Mouse (Mus musculus) limb, embryonic 11.5 days (tissue): ENCODE measurements around the gene Lix1l. TPM values are rescaled to one million over a fixed set of nuclear protein-coding genes. Genes with fewer than 3 reads are reported as not detected.

Experiments
- ATAC-seq: fragments of 200-750 bp; cut with Nextera tagmentation; 2 replicates; pipeline ENCODE4 v1.8.0; 2017; ENCODE audit warnings: low read depth; ENCODE audit not compliant: insufficient number of reproducible peaks, low FRiP score, low TSS enrichment
- DNase-seq: peaks from one replicate; pipeline ENCODE4 v3.0.0-alpha.2; 2015; ENCODE audit warnings: low spot score
- H3K27ac ChIP-seq: fragments of 300-500 bp; sonication (generic); replicated peaks from 2 replicates; pipeline ENCODE4 v1.5.1; 2014; ENCODE audit warnings: low read depth, mild to moderate bottlenecking, low read length
- H3K27me3 ChIP-seq: fragments of 300-500 bp; sonication (generic); 2 replicates; pipeline ENCODE4 v1.6.1; 2014; ENCODE audit warnings: mild to moderate bottlenecking, low read length, mixed read lengths; ENCODE audit not compliant: control insufficient read depth, insufficient read depth
- H3K36me3 ChIP-seq: fragments of 300-500 bp; sonication (generic); 2 replicates; pipeline ENCODE4 v1.6.1; 2014; ENCODE audit warnings: mild to moderate bottlenecking, low read length, moderate library complexity, mixed read lengths; ENCODE audit not compliant: control insufficient read depth, insufficient read depth
- H3K4me1 ChIP-seq: fragments of 300-500 bp; sonication (generic); 2 replicates; pipeline ENCODE4 v1.6.1; 2014; ENCODE audit warnings: low read length, mixed read lengths; ENCODE audit not compliant: control insufficient read depth, insufficient read depth
- H3K4me2 ChIP-seq: fragments of 300-500 bp; sonication (generic); 2 replicates; pipeline ENCODE4 v1.6.1; 2014; ENCODE audit warnings: low read depth, mild to moderate bottlenecking, moderate library complexity; ENCODE audit not compliant: severe bottlenecking
- H3K4me3 ChIP-seq: fragments of 300-500 bp; sonication (generic); 2 replicates; pipeline ENCODE4 v1.5.1; 2014; ENCODE audit warnings: low read depth, low read length
- H3K9ac ChIP-seq: fragments of 300-500 bp; sonication (generic); 2 replicates; pipeline ENCODE4 v1.6.1; 2014; ENCODE audit warnings: mild to moderate bottlenecking, low read length
- H3K9me3 ChIP-seq: fragments of 300-500 bp; sonication (generic); 2 replicates; pipeline ENCODE4 v1.6.1; 2016; ENCODE audit warnings: low read length; ENCODE audit not compliant: control insufficient read depth
- WGBS: fragments of 180-500 bp; shearing (Covaris S2); extraction: QIAGEN DNeasy Blood & Tissue Kit; methylation state at CpG from one replicate; pipeline ENCODE4 v1.1.7; 2014; 5-methylcytosine and 5-hydroxymethylcytosine counted together
- polyA plus RNA-seq: library from polyadenylated mRNA; unstranded; fragments of >200 nt; fragmentation: Nextera tagmentation; extraction: Ambion mirVana; gene quantifications from 2 replicates; pipeline ENCODE4 v1.2.1, GENCODE M21; 2014

The Lix1l gene
- polyA plus RNA-seq, 1 experiment from 2014 or later = 5.7 TPM

DNA sequence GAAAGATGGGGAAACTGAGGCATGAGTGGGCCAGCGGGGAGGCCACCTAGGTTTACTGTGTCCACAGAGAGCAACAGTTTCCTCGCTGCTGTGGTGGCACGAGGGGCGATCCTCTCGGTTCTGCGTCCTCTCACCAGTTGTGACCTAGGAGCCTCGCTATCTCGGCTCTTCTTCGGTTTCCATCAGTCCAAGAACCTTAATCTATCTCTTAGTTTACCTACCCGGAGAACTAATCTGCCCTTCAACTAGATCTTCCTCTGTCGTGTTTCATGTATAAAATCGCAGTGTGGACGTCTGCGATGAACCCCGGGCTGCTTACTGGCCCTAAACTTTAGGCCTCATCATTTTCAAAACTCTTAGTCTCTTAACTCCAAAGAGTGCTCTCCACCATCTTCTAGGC is 35.0 kb downstream of the Lix1l start:
- no peak for DNase-seq
- H3K27me3 ChIP-seq = no peaks in the 10 kb centered on the region
- peaks cover 2% of the 10 kb centered on the region; the same call in 1 of the 2 replicates for H3K9me3 ChIP-seq
- H3K4me2 ChIP-seq = peak overlapping the region; percentile 81
- H3K27ac ChIP-seq = peak overlapping the region; percentile 73; the same call in 1 of the 2 replicates
- H3K4me1 ChIP-seq = peaks cover 6% of the 10 kb centered on the region; the same call in 1 of the 2 replicates
- H3K36me3 ChIP-seq = peaks cover 13% of the 10 kb centered on the region; the same call in 1 of the 2 replicates
- H3K9ac ChIP-seq = peak overlapping the region; percentile 95
- no peak for ATAC-seq
- peak overlapping the region; percentile 95 for H3K4me3 ChIP-seq
- 11% methylated on average over 15 of the region's 15 CpGs for WGBS

DNA sequence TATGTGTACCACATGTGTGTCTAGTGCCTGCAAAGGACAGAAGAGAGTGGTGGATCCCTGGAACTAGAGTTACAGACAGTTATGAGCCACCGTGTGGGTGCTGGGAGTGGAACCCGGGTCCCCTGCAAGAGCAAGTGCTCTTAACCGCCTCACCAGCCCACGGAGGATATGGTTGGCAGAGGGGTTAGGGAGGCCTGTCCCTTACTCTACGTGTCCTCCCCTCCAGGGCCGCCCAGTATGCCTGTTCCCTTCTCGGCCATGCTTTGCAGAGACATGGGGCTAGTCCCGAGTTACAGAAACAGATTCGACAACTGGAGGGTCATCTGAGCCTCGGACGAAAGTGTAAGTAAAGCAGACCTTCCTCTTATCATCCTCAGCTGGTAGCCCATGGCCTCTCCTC is 35.5 kb downstream of the Lix1l start:
- H3K9me3 ChIP-seq = peaks cover 2% of the 10 kb centered on the region; the same call in 1 of the 2 replicates
- 69% methylated on average over 11 of the region's 11 CpGs for WGBS
- peak overlapping the region; percentile 81 for H3K4me2 ChIP-seq
- DNase-seq (peak; percentile 22), ATAC-seq (no peak)
- no peak overlapping the region; the same call in 1 of the 2 replicates for H3K27ac ChIP-seq
- no peaks in the 10 kb centered on the region for H3K27me3 ChIP-seq
- peak overlapping the region; percentile 95 for H3K4me3 ChIP-seq
- peaks cover 13% of the 10 kb centered on the region; the same call in 1 of the 2 replicates for H3K36me3 ChIP-seq
- H3K4me1 ChIP-seq = 0 out of 2 replicates have a peak, but pooled peaks cover 3% of the 10 kb centered on the region
- peak overlapping the region; percentile 95; the same call in 1 of the 2 replicates for H3K9ac ChIP-seq

DNA sequence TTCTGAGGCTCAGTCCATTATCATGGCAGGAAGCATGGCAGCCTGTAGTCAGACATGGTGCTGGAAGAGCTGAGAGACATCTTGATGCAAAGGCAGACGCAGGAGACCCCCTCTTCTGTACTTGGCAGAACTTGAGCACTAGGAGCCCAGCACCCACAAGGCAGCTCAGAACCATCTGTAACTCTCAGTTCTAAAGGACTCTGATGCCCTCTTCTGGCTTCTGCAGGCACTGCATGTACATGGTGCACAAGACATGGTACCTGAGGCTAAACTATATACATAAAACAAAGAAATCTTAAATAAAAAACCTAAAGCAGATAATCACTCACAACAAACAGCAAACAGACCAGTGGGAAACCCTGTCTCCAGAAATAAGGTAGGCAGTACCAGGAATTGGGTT is 38.3 kb downstream of the Lix1l start:
- DNase-seq (peak; percentile 71), ATAC-seq (no peak)
- Histone ChIP-seq H3K4me2 (no peak overlapping the region), H3K27me3 (no peaks in the 10 kb centered on the region), H3K27ac (no peak overlapping the region), H3K36me3 (peaks cover 6% of the 10 kb centered on the region; the same call in 1 of the 2 replicates), H3K9me3 (no peaks in the 10 kb centered on the region), H3K9ac (no peak overlapping the region), H3K4me1 (0 out of 2 replicates have a peak, but pooled peaks cover 3% of the 10 kb centered on the region), H3K4me3 (no peak overlapping the region)
- WGBS = 62% methylated on average over 1 of the region's 1 CpGs

DNA sequence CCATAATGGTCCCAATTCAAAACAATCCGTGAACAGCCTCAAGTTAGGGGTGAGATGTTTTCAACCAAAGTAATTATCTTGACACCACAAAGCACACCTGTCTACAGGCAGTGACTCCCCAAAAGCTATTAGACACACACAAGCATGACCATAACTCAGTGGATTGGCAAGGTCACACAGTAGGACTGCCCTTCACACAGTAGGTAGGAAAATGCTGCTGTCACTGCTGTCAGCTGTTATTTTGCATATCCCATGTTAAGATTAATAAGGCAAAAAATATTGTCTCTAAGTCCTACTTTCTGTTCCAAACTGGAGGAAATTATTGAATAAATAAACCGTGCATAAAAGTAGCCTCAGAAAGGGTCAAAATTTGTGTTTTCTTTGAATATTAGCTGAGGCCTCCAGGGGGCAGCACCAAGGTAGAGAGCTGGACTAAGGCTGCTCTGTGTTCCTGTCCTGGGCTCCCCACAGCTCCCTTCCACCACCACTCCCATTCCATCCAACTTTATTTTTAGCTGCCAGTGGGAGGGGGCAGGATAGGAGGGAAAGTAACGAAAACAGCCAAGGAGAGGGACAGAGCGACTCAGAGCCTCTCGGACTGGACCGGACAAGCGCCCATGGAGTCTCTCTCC is 44.2 kb downstream of the Lix1l start, which contains the start of gene Itga10:
Itga10 (plus strand) TSS at position 567 of the 632 bp plus-strand sequence.
- no peak within 1 kb of the TSS for H3K9ac ChIP-seq
- no peak within 1 kb of the TSS for H3K4me3 ChIP-seq
- ATAC-seq (no peak), DNase-seq (peak; percentile 56)
- no peaks in the 10 kb centered on the region for H3K27me3 ChIP-seq
- WGBS = 74% methylated on average over 7 of the region's 7 CpGs
- no peak within 1 kb of the TSS for H3K27ac ChIP-seq
- H3K4me2 ChIP-seq = no peak within 1 kb of the TSS
- H3K36me3 ChIP-seq = no peaks in the 10 kb centered on the region
- H3K9me3 ChIP-seq = no peaks in the 10 kb centered on the region
- H3K4me1 ChIP-seq = no peaks in the 10 kb centered on the region

DNA sequence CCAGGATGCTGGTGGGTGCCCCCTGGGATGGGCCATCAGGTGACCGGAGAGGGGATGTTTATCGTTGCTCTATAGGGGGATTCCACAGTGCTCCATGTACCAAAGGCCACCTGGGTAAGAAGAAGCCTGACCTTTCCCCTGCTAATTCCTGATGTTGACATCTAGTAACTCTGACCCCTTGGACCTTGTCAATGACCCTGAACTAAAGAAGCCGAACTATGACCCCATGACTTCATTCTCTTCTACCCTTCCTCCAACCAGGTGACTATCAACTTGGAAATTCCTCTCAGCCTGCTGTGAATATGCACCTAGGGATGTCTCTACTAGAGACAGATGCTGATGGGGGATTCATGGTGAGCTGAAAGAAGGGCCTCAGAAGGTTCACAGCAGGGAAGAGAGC is 46.4 kb downstream of the Lix1l start:
- H3K4me1 ChIP-seq = no peaks in the 10 kb centered on the region
- no peak overlapping the region for H3K9ac ChIP-seq
- 89% methylated on average over 3 of the region's 3 CpGs for WGBS
- no peaks in the 10 kb centered on the region for H3K36me3 ChIP-seq
- DNase-seq (no peak), ATAC-seq (no peak)
- no peak overlapping the region for H3K4me2 ChIP-seq
- H3K27ac ChIP-seq = no peak overlapping the region
- no peaks in the 10 kb centered on the region for H3K9me3 ChIP-seq
- no peaks in the 10 kb centered on the region for H3K27me3 ChIP-seq
- no peak overlapping the region for H3K4me3 ChIP-seq

DNA sequence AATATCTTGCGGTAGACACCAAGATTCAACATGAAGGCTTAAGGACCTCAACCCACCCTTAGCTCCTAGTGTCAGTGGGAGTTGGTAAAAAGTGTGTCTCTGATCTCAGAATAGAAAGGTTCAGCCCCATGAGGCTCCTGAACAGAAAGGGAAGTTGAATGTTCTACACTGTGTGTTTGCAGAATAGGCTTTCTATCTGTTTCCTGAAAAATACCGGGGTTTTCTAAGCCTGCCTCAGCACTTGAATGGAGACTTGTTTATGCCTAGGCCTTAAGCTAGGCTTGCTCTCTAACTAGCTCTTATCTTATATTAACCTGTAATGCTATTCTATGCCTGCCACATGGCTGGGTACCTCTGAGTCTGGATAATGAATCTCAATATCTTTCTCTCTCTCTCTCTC is 60.0 kb downstream of the Lix1l start:
- Histone ChIP-seq H3K4me3 (no peak overlapping the region), H3K4me1 (no peaks in the 10 kb centered on the region), H3K9ac (no peak overlapping the region), H3K27ac (no peak overlapping the region), H3K27me3 (no peaks in the 10 kb centered on the region), H3K4me2 (no peak overlapping the region), H3K9me3 (no peaks in the 10 kb centered on the region), H3K36me3 (no peaks in the 10 kb centered on the region)
- 87% methylated on average over 2 of the region's 2 CpGs for WGBS
- ATAC-seq = no peak
- no peak for DNase-seq

DNA sequence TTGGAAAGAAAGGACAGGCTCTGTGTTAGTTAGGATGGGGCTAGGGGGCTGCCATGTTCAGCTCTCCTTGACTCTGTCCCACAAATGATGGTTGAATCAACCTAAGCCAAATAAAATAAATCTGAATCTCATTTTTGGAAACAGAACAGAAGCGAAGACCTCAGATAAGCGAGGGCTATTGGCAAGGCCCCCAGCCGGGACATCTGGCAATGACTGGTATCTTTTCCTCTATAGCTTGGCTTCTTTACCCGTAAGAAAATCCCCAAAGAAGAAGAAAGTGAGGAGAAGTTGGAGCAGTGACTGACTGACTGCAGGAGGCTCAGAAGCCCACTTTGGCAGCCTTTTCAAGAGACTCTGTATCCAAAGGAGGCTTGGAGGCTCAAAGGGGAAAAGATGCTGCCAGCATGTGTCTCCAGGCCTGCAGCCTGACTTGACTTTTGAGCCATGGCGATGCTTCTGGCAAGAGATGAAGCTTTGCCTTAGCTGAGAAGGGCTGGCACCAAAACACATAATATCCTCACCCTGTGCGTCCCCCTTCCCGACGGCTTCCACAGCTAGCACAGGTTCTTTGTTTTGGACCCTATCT is 61.9 kb downstream of the Lix1l start:
- no peak for ATAC-seq
- WGBS = 48% methylated on average over 8 of the region's 8 CpGs
- Histone ChIP-seq H3K4me1 (no peaks in the 10 kb centered on the region), H3K36me3 (no peaks in the 10 kb centered on the region), H3K4me3 (peak overlapping the region; percentile 14; the same call in 1 of the 2 replicates), H3K27me3 (no peaks in the 10 kb centered on the region), H3K27ac (no peak overlapping the region; the same call in 1 of the 2 replicates), H3K4me2 (peak overlapping the region; percentile 36), H3K9ac (no peak overlapping the region; the same call in 1 of the 2 replicates), H3K9me3 (no peaks in the 10 kb centered on the region)
- peak; percentile 34 for DNase-seq

DNA sequence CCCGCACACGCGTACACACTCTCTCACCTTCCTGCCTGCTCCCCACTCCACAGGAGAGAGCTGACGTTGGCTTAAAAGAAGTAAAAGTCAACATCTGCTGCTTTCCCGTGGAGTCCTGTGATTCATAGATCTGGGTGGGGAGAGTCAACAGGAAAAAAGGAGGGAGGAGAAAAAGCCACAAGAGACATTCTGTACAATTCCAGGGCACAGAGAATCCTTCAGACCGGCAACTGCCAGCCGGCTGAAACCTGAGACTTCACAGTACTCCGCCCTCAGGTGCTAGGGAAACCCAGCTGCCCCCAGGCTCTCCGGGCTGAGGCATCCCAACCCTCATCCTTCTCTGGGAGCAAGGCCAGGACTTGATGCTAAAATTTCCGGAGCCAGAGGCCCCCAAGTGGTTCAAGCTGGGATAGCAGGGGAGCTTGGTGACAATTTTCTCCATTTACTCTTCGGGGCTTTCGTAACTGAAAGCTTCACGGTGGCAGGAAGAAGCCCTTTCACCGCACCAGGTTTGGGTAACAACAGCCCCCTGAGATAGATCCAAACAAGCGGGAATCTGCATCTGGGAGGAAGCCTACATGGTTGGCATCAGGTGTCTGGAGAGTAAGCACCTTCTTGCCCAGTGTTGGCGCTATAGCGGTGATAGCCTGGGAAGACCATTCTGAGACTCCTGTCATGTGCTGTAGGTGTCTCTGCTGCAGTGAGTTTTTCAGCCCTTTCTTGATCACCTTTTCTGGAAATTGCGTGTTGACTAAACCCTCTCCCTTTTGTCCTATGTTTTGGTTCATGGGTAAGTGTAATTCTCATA is 62.7 kb downstream of the Lix1l start:
- Histone ChIP-seq H3K4me3 (peak overlapping the region; percentile 14), H3K36me3 (no peaks in the 10 kb centered on the region), H3K9ac (no peak overlapping the region; the same call in 1 of the 2 replicates), H3K9me3 (no peaks in the 10 kb centered on the region), H3K4me2 (peak overlapping the region; percentile 36), H3K27ac (no peak overlapping the region; the same call in 1 of the 2 replicates), H3K4me1 (no peaks in the 10 kb centered on the region), H3K27me3 (no peaks in the 10 kb centered on the region)
- ATAC-seq = peak; percentile 84
- 7% methylated on average over 17 of the region's 18 CpGs for WGBS
- peak; percentile 91 for DNase-seq
